Mouse (Mus musculus): ENCODE measurements around the gene Ifna11.
"Not testable (repeated sequence)": the region's sequence is repeated elsewhere in the genome, so short reads cannot be mapped to it uniquely, and the experiment has no call there.

Ifna11 gene

GRCm38 (mm10) chr4:88819659-88820058 lies at the start of gene Ifna11:
Gene Ifna11 (plus strand): TSS chr4:88819959.
- DNase-seq (ENCODE audit: low read depth, low spot score) = no peak

GRCm38 (mm10) chr4:88773534-88773933 lies 46.2 kb upstream of the Ifna11 start, which contains the start of gene Gm13290:
Gene Gm13290 (plus strand): TSS chr4:88773834.
- not testable (repeated sequence) for DNase-seq (ENCODE audit: low read depth, low spot score)

DNA sequence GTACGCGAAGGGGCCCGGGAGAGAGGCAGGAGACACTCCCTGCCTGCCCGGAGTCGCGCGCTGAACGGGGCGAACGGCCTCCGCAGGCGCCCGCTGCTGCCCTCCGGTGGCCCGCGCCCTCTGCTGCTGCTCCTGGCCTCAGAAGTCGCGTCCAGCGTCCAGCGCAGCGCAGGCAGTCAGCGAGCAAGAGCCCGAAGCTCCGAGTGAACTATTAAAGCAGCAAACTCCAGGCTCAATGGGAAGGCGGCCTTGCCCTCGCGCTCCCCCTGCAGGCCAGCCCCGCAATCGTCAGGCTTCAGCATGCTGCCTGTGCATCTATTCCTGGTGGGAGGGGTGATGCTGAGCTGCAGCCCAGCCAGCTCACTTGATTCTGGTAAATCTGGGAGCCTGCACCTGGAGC lies 43.1 kb upstream of the Ifna11 start, which contains the start of gene Gm13289:
Gm13289 (plus strand) TSS at position 301 of the 400 bp plus-strand sequence.
- DNase-seq (ENCODE audit: low read depth, low spot score) = not testable (repeated sequence)

- DNase-seq (ENCODE audit: low read depth, low spot score) = not testable (repeated sequence)
Measured at GRCm38 (mm10) chr4:88779550-88779949, 40.2 kb upstream of the Ifna11 start, which contains the start of gene Gm13272. Gene Gm13272 (plus strand): TSS chr4:88779850.

- DNase-seq (ENCODE audit: low read depth, low spot score) = not testable (repeated sequence)
Measured at GRCm38 (mm10) chr4:88780320-88780719, 39.4 kb upstream of the Ifna11 start.

DNA sequence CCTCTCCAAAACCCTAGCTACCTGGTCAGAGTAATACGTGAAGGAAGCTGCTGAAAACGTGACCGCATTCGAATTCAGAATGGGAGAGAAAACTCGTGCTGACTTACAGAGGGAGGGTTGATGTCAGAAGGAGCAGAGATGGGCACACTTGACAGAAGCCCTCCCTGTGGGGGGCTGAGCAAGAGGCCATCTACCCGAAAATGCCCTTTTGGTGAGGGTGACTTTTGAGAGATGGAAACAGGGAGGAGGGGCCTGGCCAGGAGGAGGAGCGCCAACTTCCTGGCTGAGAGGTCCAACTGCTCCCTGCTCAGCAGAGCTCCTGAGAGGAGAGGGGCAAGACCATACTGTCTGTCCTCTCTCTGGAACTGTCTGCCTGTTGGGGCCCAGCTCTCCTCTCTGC lies 37.9 kb upstream of the Ifna11 start, which contains the start of gene Ifnz:
Ifnz (plus strand) TSS at position 301 of the 400 bp plus-strand sequence.
- DNase-seq (ENCODE audit: low read depth, low spot score) = not testable (repeated sequence)

DNA sequence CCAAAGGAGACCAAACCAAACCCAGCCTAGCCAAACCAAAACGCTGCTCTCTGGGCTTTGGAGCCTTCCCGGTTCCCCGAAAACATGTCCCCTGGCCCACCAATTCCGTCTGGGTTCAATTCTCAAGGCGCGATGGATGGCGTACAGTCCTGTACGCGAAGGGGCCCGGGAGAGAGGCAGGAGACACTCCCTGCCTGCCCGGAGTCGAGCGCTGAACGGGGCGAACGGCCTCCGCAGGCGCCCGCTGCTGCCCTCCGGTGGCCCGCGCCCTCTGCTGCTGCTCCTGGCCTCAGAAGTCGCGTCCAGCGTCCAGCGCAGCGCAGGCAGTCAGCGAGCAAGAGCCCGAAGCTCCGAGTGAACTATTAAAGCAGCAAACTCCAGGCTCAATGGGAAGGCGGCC lies 37.4 kb upstream of the Ifna11 start:
- DNase-seq (ENCODE audit: low read depth, low spot score) = not testable (repeated sequence)

DNA sequence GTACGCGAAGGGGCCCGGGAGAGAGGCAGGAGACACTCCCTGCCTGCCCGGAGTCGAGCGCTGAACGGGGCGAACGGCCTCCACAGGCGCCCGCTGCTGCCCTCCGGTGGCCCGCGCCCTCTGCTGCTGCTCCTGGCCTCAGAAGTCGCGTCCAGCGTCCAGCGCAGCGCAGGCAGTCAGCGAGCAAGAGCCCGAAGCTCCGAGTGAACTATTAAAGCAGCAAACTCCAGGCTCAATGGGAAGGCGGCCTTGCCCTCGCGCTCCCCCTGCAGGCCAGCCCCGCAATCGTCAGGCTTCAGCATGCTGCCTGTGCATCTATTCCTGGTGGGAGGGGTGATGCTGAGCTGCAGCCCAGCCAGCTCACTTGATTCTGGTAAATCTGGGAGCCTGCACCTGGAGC lies 34.4 kb upstream of the Ifna11 start, which contains the start of gene Gm13276:
Gm13276 (plus strand) TSS at position 301 of the 400 bp plus-strand sequence.
- not testable (repeated sequence) for DNase-seq (ENCODE audit: low read depth, low spot score)

- DNase-seq (ENCODE audit: low read depth, low spot score) = not testable (repeated sequence)
Measured at GRCm38 (mm10) chr4:88788402-88788801, 31.4 kb upstream of the Ifna11 start, which contains the start of gene Gm13277. Gene Gm13277 (plus strand): TSS chr4:88788632.

GRCm38 (mm10) chr4:88791250-88791649 lies 28.5 kb upstream of the Ifna11 start, which contains the start of gene Gm13278:
Gene Gm13278 (plus strand): TSS chr4:88791550.
- not testable (repeated sequence) for DNase-seq (ENCODE audit: low read depth, low spot score)

DNA sequence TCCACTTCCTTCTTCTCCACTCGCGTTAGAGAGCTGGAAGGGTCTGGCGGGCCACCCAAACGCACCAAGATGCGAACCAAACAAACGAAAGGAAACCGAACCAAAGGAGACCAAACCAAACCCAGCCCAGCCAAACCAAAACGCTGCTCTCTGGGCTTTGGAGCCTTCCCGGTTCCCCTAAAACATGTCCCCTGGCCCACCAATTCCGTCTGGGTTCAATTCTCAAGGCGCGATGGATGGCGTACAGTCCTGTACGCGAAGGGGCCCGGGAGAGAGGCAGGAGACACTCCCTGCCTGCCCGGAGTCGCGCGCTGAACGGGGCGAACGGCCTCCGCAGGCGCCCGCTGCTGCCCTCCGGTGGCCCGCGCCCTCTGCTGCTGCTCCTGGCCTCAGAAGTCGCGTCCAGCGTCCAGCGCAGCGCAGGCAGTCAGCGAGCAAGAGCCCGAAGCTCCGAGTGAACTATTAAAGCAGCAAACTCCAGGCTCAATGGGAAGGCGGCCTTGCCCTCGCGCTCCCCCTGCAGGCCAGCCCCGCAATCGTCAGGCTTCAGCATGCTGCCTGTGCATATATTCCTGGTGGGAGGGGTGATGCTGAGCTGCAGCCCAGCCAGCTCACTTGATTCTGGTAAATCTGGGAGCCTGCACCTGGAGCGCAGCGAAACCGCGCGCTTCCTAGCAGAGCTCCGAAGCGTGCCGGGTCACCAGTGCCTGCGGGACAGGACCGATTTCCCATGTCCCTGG lies 25.7 kb upstream of the Ifna11 start, which contains the start of gene Gm13275:
Gm13275 (plus strand) TSS at position 552 of the 740 bp plus-strand sequence.
- not testable (repeated sequence) for DNase-seq (ENCODE audit: low read depth, low spot score)

- not testable (repeated sequence) for DNase-seq (ENCODE audit: low read depth, low spot score)
Measured at GRCm38 (mm10) chr4:88797097-88797496, 22.7 kb upstream of the Ifna11 start, which contains the start of gene Gm13279. Gene Gm13279 (plus strand): TSS chr4:88797397.

DNA sequence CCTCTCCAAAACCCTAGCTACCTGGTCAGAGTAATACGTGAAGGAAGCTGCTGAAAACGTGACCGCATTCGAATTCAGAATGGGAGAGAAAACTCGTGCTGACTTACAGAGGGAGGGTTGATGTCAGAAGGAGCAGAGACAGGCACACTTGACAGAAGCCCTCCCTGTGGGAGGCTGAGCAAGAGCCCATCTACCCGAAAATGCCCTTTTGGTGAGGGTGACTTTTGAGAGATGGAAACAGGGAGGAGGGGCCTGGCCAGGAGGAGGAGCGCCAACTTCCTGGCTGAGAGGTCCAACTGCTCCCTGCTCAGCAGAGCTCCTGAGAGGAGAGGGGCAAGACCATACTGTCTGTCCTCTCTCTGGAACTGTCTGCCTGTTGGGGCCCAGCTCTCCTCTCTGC lies 20.4 kb upstream of the Ifna11 start, which contains the start of gene Gm13285:
Gm13285 (plus strand) TSS at position 301 of the 400 bp plus-strand sequence.
- not testable (repeated sequence) for DNase-seq (ENCODE audit: low read depth, low spot score)

DNA sequence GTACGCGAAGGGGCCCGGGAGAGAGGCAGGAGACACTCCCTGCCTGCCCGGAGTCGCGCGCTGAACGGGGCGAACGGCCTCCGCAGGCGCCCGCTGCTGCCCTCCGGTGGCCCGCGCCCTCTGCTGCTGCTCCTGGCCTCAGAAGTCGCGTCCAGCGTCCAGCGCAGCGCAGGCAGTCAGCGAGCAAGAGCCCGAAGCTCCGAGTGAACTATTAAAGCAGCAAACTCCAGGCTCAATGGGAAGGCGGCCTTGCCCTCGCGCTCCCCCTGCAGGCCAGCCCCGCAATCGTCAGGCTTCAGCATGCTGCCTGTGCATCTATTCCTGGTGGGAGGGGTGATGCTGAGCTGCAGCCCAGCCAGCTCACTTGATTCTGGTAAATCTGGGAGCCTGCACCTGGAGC lies 16.8 kb upstream of the Ifna11 start, which contains the start of gene Gm13287:
Gm13287 (plus strand) TSS at position 301 of the 400 bp plus-strand sequence.
- not testable (repeated sequence) for DNase-seq (ENCODE audit: low read depth, low spot score)

- not testable (repeated sequence) for DNase-seq (ENCODE audit: low read depth, low spot score)
Measured at GRCm38 (mm10) chr4:88805231-88805630, 14.5 kb upstream of the Ifna11 start, which contains the start of gene Gm13288. Gene Gm13288 (plus strand): TSS chr4:88805531.

DNA sequence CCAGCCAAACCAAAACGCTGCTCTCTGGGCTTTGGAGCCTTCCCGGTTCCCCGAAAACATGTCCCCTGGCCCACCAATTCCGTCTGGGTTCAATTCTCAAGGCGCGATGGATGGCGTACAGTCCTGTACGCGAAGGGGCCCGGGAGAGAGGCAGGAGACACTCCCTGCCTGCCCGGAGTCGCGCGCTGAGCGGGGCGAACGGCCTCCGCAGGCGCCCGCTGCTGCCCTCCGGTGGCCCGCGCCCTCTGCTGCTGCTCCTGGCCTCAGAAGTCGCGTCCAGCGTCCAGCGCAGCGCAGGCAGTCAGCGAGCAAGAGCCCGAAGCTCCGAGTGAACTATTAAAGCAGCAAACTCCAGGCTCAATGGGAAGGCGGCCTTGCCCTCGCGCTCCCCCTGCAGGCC lies 14.0 kb upstream of the Ifna11 start:
- not testable (repeated sequence) for DNase-seq (ENCODE audit: low read depth, low spot score)

DNA sequence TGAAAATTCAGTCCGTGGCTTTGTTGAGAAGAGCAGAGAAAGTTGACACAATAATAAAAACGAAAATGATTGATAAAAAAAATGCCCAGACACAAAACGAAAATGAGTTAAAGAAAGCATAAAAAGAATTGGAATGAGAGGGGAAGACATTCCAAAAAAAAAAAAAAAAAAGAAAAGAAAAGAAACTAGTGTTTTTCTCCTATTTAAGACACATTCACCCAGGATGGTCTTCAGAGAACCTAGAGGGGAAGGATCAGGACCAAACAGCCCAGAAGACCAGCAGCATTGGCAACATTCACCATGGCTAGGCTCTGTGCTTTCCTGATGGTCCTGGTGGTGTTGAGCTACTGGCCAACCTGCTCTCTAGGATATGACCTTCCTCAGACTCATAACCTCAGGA lies 3.8 kb upstream of the Ifna11 start, which contains the start of gene Ifna7:
Ifna7 (plus strand) TSS at position 301 of the 400 bp plus-strand sequence.
- no peak for DNase-seq (ENCODE audit: low read depth, low spot score)

GRCm38 (mm10) chr4:88822995-88823394 lies 3.2 kb downstream of the Ifna11 start:
- DNase-seq (ENCODE audit: low read depth, low spot score) = peak; percentile 31

- not testable (repeated sequence) for DNase-seq (ENCODE audit: low read depth, low spot score)
Measured at GRCm38 (mm10) chr4:88827116-88827515, 7.4 kb downstream of the Ifna11 start, which contains the start of gene Ifna6. Gene Ifna6 (plus strand): TSS chr4:88827416.

- DNase-seq (ENCODE audit: low read depth, low spot score) = peak; percentile 35
Measured at GRCm38 (mm10) chr4:88830523-88830922, 10.8 kb downstream of the Ifna11 start.

DNA sequence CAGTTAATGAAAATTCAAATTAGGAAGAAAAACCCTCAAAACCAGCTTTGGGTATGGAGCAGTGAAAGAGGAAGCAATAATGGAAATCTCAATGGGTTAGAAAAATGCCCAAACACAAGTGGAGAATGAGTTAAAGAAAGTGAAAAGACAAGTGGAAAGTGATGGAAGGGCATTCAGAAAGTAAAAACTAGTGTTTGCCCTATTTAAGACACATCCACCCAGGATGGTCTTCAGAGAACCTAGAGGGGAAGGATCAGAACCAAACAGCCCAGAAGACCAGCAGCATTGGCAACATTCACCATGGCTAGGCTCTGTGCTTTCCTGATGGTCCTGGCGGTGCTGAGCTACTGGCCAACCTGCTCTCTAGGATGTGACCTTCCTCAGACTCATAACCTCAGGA lies 15.5 kb downstream of the Ifna11 start, which contains the start of gene Ifna5:
Ifna5 (plus strand) TSS at position 301 of the 400 bp plus-strand sequence.
- not testable (repeated sequence) for DNase-seq (ENCODE audit: low read depth, low spot score)

DNA sequence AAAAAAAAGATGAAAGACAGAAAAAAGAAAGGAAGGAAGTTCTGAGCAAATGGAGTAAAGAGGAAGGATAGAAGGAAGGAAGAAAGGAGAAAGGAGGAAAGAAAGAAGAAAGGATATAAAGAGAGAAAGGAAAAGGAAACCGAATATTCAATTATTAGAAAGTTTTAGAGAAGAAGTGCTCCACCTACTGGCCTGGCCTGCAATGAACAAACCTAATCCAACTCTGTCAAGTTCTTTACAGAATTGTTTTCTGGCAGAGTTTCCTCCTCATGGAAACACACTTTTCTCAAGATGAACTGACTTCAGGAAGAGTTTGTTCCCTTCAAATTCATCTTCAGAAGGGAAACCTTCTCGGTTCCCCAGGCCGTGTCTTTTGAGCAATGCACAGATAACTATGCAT lies 19.1 kb downstream of the Ifna11 start:
- DNase-seq (ENCODE audit: low read depth, low spot score) = peak; percentile 29
